Mouse (Mus musculus): ENCODE results near the gene Ccdc28b. TPM values are rescaled to one million over a fixed set of nuclear protein-coding genes. Genes with fewer than 3 reads are reported as not detected.
A peak's percentile ranks its signal among the peaks of the same experiment; 100 is the strongest.

Ccdc28b gene
- total RNA-seq (2021), result 41.2 and 52.2 TPM in 2 replicates
- long read RNA-seq, transcript Ccdc28b-201 (6 exons, 879 nt), result major isoform, 9 of 18 reads
- long read RNA-seq, partial matches to known transcripts, result 1 of 18 reads
- long read RNA-seq, other reads (novel, unspliced or antisense), result 7 of 18 reads

GRCm38 (mm10) chr4:129623681-129624091 lies at the start of gene Ccdc28b:
Gene Ccdc28b (minus strand): TSS chr4:129623947.
- DNase-seq, result no peak

DNA sequence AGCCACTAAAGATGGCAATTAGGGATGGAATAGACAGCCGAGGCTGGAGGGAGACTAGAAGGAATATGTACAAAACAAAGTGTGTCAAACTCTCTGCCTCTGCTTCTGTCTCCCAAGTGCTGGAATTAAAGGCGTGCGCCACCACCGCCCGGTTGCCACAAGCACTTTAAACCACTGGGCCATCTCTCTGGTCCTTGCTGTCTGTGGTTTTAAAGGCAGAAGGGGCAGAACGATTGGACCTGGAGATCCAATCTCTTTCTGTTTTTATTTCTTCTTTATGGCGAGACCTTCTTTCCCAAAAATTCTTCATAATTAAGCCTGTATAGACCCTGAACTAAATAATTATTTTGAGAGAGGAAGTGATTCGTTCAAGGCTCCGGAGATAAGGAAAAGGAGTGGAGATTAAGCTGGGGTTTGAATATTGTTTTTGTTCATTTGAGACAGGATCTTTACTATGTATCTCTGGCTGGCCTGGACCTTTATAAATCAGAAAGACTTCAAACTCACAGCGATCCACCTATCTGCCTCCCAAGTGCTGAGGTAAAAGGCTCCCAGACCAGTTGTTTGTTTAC lies 49.2 kb upstream of the Ccdc28b start:
- no peak for DNase-seq

DNA sequence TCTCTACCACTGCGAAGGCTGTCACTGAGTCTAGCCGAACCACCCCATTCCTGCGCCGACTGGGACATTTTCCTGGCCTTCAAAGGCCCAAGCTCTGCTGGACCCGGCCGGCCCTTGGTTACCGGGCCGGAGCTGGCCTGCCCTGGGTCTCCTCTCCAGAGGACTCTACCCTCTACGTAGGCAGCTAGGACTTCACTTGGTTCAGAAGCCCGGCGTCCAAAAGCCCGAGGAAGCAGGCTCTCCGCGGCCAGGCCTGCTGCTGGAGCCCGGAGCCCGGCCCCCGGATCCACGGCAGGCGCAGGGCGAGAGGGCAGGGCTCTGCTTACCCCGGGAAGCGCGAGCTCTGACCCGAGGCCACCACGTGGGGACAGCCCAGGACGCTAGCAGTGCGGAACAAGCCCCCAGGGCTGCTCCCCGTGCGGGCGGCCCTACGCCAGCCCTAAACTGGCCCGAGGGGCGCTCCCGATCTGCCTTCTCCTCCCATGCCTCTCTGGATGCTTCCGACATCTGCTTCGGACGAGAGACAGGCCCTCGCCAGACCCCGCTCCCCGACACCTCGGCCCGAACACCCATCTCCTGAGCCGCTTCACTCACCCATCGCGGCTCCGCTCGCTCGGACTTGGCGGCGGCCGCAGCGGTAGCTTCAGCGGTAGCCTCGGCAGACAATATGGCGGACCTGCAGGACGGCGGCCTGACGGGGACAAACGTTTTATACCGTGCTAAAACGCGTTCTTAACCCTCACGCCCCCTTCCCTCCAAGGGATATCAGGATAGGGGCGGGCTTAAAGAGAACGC lies 48.5 kb upstream of the Ccdc28b start, which contains the start of gene Kpna6:
TSS of gene Kpna6 (minus strand) at position 685 of the 795 bp plus-strand sequence.
- DNase-seq, result peak; percentile 89

- peak; percentile 34 for DNase-seq
Measured at GRCm38 (mm10) chr4:129671491-129672082, 47.8 kb upstream of the Ccdc28b start.

- DNase-seq, result no peak
Measured at GRCm38 (mm10) chr4:129662255-129662813, 38.6 kb upstream of the Ccdc28b start.

- DNase-seq, result no peak
Measured at GRCm38 (mm10) chr4:129661584-129661983, 37.8 kb upstream of the Ccdc28b start.

DNA sequence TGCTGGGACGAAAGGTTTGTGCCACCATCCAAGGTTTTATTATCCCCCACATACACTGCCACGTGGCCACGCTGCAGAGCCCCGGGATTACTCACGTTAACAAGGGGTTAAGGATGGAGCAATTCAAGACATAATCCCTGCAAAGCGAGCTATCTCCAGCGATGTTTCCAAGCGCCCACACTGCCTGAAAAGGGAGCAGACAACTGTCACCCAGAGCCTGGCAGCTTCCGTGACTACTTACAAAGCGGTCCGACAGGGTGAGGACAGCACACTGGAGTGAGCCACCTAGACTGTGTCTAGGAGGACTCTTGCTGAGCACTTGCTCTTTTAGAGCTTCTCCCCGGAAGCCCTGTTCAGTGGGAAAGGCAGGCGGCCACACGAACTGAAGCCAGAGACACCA lies 31.0 kb upstream of the Ccdc28b start:
- no peak for DNase-seq

GRCm38 (mm10) chr4:129650359-129650758 lies 26.6 kb upstream of the Ccdc28b start:
- no peak for DNase-seq

DNA sequence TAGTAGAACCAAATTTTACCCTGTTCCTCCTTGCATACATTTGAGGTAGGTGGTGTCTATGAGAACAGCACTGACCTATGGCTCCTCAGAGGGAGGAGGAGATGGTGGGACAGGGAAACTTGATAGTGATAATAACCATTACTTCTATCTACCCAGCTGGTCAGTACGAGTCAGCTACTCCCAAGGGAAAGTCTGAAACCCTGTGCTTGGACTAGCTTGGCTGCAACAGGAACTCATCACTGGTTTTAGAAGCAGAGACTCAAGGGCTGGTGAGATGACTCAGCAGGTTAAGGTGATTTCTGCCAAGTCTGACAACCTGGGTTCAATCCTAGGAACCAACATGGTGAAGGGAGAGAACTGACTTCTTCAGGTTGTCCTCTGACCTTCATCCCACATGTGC lies 24.9 kb upstream of the Ccdc28b start:
- DNase-seq, result no peak

DNA sequence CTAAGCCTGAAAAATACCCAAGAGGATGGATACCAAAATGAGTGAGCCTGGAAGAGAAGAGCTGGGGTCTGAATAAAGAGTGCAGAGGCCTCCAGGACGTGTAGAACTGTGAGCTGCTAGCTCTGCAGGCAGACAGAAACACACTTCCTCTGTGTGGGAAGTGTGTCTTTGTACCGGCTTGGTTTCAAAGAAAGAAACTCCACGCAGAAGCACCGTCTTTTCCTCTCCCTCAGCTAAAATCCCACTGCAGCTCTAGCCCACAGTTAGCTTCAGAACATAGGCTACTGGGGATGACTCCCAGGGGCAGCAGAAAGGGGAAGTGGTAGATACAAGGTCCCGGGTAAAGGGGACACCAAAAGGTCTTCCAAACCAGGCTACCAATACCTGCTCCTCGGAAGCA lies 21.5 kb upstream of the Ccdc28b start:
- no peak for DNase-seq

- DNase-seq, result no peak
Measured at GRCm38 (mm10) chr4:129641756-129642155, 18.0 kb upstream of the Ccdc28b start.

DNA sequence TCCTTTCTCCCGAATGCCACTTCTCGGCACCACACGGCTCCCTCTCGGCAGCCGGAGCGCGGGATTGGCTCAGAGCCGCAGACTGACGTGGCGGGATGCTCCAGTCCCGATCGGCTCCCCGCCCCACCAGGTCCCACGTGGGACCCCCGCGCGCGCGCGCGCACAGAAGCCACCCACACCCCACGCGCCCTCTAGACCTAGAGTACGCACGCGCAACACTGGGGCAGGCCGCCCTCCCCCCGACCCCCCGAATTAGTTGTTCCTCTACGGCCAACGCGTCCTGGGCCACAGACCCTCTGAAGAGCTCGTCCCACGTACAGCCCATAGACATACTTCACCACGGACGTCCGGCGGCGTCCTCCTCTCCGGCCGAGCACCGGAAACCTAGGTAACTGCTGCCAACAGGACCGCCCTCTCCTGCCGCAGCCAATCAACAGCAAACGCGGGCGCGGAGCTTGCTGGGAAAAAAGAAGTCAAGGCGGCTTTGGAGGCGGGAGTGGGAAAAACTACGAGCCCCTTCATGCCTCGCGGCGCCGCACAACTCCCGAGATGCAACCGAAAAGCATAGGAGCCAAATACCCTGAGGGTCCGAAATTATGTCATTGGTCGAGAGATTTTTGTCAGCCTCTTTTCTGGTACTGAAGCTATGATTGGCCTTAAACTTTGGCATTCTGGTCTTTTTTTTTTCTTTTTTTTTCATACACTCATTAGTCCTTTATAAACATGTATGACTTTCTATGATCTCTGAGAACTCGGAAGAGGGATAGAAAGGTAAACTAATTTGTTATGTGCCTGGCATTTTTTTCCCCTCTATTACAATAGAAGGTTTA lies 17.1 kb upstream of the Ccdc28b start, which contains the start of gene Txlna:
TSS of gene Txlna (minus strand) at position 428 of the 830 bp plus-strand sequence.
- peak; percentile 97 for DNase-seq

- peak; percentile 38 for DNase-seq
Measured at GRCm38 (mm10) chr4:129640101-129640637, 16.4 kb upstream of the Ccdc28b start.

DNA sequence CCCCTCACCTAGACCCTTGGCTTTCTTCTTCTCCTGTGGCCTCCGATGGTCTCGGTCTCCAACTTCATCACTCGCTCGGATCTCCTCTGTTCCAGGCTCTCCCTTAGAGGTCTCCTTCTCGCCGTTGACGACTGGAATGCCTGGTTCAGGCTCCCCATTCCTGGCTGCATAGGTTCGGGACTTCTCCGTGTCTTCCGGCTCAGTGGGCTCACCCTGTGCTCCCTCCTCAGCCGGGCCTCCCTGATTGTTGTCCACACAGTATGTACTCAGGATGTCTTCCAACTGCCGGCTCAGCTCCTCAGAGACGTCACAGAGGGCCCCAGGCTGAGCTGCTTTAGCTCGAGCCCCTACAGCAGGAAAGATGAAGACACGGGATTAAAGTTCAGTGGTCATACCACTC lies 15.5 kb upstream of the Ccdc28b start:
- DNase-seq, result no peak

- no peak for DNase-seq
Measured at GRCm38 (mm10) chr4:129633852-129634251, 10.1 kb upstream of the Ccdc28b start.

- DNase-seq, result no peak
Measured at GRCm38 (mm10) chr4:129631867-129632266, 8.1 kb upstream of the Ccdc28b start.

DNA sequence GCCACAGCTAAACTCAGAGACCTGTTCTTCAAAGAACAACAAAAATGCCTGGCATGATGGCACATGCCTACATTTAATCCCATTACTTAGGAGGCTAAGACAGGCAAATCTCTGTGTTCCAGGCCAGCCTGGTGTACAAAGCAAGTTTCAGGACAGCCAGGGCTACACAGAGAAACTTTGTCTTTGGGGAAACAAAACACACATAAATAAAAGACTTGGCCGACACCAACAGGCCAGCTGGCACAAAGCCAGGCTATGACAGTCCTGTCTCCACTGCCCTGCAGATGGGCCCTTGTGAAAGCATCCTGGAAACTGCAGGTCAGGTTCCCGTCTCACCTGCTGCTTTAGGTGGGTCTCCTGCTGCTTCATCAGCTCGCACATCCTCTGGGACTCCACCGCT lies 7.2 kb upstream of the Ccdc28b start:
- DNase-seq, result peak; percentile 75

DNA sequence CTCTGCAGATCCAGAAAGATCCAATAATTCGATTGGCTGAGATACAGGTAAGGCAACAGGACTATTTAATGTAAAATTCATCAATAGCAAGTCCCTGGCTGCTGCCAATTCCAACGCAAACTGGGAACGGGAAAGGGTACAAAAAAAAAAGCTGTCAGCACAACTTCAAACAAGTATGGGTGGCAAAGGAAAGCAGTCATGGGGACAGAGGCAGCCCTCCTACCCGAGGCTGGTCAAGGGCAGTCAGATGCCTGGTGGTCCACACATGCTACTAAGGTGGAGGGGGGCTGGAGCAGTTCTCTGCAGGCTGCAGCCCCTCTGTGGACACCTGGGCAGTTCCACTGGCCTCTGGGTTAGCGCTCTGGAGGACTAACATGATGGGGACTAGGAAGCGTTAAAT lies 2.3 kb upstream of the Ccdc28b start:
- no peak for DNase-seq

- no peak for DNase-seq
Measured at GRCm38 (mm10) chr4:129625496-129625895, 1.7 kb upstream of the Ccdc28b start.

DNA sequence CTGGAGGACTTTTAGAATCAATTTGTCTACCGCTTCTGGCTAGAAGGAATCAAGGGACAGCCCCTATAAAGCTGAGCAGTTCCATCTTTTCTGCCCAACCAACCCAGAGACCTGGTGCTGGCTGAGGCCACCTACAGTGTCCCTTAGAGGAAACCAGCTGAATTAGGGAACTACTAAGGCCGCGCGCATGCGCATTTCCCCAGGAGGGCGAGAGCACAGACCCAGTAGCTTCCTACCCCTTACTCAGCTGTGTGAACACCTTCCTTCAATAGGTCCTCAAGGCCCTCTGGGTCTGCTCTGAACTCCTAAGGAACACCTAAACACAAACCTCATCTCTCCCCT lies 1.3 kb upstream of the Ccdc28b start:
- DNase-seq, result peak; percentile 60

GRCm38 (mm10) chr4:129624281-129625028 lies 708 bp upstream of the Ccdc28b start:
- peak; percentile 79 for DNase-seq

Measured in adrenal gland, postnatal 25 days (tissue).